In genomic region chr11:29870174-29870573, GRCm38 (mm10) we compare ENCODE assay signal across 22 mouse cellular contexts. TPM values are rescaled to one million over a fixed set of nuclear protein-coding genes. Genes with fewer than 3 reads are reported as not detected.
"Had no signal": no experiment of that assay in that cellular context is flagged by ENCODE, and none has a peak within 500 bp of the region (broad histone marks: within the 10 kb centered on the region; RNA-seq: fewer than 3 reads in every experiment).

No protein-coding gene starts in this region.

- H3K36me3 ChIP-seq: lung, embryonic 15.5 days; midbrain, embryonic 10.5 days; midbrain, embryonic 12.5 days; neural tube, embryonic 13.5 days; neural tube, embryonic 15.5 days had no signal

- H3K27ac ChIP-seq: lung, embryonic 15.5 days; midbrain, embryonic 10.5 days; midbrain, embryonic 12.5 days; neural tube, embryonic 13.5 days; neural tube, embryonic 15.5 days had no signal

- H3K9ac ChIP-seq: liver, postnatal 0 days; lung, embryonic 15.5 days; midbrain, embryonic 12.5 days; neural tube, embryonic 13.5 days; neural tube, embryonic 15.5 days had no signal

- H3K9me3 ChIP-seq: lung, embryonic 15.5 days; midbrain, embryonic 12.5 days; neural tube, embryonic 15.5 days had no signal

- H3K4me1 ChIP-seq: lung, embryonic 15.5 days; midbrain, embryonic 10.5 days; midbrain, embryonic 12.5 days; neural tube, embryonic 13.5 days; neural tube, embryonic 15.5 days had no signal

- H3K27me3 ChIP-seq: lung, embryonic 15.5 days; neural tube, embryonic 13.5 days; neural tube, embryonic 15.5 days had no signal

- H3K4me3 ChIP-seq: lung, embryonic 15.5 days; midbrain, embryonic 10.5 days; midbrain, embryonic 12.5 days; myocyte; neural tube, embryonic 13.5 days; neural tube, embryonic 15.5 days had no signal

- H3K4me2 ChIP-seq: lung, embryonic 15.5 days; midbrain, embryonic 12.5 days; neural tube, embryonic 13.5 days; neural tube, embryonic 15.5 days had no signal

- ATAC-seq: liver, postnatal 0 days; lung, postnatal 0 days; midbrain, embryonic 16.5 days had no signal

- DNase-seq: liver, postnatal 0 days; lung, adult 2 months; lung, postnatal 14 days; lung, postnatal 36 days; midbrain, embryonic 14.5 days; retina, postnatal 1 day; right cerebral cortex, adult 18-20 months; right cerebral cortex, postnatal 25 days; right cerebral cortex, postnatal 4 days; spleen, adult 18-20 months; thymus, adult 18-20 months; thymus, postnatal 14 days; thymus, postnatal 36 days had no signal

RNA-seq across cellular contexts. Expression of gene 4931440F15Rik, which starts 44.7 kb away (rescaled TPM):
- total RNA-seq: megakaryocyte-erythroid progenitor cell, adult 5-6 weeks had no signal
